Mouse (Mus musculus): ENCODE measurements around the gene Usp5.

GRCm38 (mm10) chr6:124856916-124857839 lies 27.9 kb upstream of the Usp5 start, which contains the start of gene P3h3:
- TF ChIP-seq FLI1 (IDR thresholded peaks at IDR 0.05; ENCODE audit: low read length) (no peak), GATA1 (IDR thresholded peaks at IDR 0.05; ENCODE audit: borderline replicate concordance, low read length) (no peak)
